Mouse (Mus musculus) fibroblast of lung, adult 2 months (primary cell): ENCODE data around the gene Aff1.

ENCODE experiments used
- DNase-seq: peaks from one replicate; pipeline ENCODE4 v3.0.0-alpha.2; 2011; ENCODE audit warnings: low read depth

Aff1 gene

GRCm38 (mm10) chr5:103838550-103839264 is 146.5 kb downstream of the Aff1 start:
- no peak for DNase-seq

- no peak for DNase-seq
Measured at GRCm38 (mm10) chr5:103839265-103839626, 147.1 kb downstream of the Aff1 start.

GRCm38 (mm10) chr5:103843938-103844337 is 151.8 kb downstream of the Aff1 start:
- no peak for DNase-seq

GRCm38 (mm10) chr5:103845418-103846153 is 153.4 kb downstream of the Aff1 start:
- DNase-seq, result no peak

DNA sequence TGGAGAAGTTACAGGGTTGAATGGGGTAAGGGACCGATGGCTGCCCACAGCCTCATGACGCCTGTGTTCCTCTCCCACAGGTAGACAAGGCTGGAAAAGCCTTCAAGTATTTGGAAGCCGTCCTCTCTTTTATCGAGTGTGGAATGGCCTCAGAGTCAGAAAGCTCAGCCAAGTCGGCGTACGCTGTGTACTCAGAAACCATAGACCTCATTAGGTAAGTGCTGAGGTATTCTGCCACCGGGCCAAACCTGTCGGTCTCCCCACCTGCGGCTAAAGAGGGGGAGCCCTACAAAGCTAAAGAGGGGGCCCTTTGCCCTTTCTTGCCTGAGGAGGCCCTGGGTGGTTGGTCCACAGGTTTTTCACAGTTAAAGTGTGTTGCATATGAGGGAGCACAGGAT is 154.0 kb downstream of the Aff1 start:
- no peak for DNase-seq

- DNase-seq, result no peak
Measured at GRCm38 (mm10) chr5:103846609-103847008, 154.4 kb downstream of the Aff1 start.

DNA sequence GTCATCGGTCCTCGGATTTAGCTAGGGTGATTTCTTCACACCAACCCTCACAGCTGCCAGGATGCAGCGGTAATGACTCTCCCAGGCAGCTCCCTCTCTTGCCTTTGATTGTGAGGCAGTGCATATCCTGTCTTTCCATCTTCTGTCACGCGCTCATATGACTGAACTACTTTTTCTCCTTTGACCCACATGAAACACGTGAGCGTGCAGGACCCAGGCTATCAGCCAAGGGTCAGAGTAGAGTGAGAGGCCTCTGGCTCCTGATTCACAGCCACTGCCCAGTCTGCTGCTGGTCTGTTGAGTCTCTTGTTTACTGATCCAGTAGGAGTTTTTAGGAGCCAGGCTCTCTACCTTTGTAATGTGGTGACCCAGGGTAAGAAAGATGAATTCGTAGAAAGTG is 156.4 kb downstream of the Aff1 start:
- DNase-seq, result no peak

- no peak for DNase-seq
Measured at GRCm38 (mm10) chr5:103852756-103853549, 160.8 kb downstream of the Aff1 start.

DNA sequence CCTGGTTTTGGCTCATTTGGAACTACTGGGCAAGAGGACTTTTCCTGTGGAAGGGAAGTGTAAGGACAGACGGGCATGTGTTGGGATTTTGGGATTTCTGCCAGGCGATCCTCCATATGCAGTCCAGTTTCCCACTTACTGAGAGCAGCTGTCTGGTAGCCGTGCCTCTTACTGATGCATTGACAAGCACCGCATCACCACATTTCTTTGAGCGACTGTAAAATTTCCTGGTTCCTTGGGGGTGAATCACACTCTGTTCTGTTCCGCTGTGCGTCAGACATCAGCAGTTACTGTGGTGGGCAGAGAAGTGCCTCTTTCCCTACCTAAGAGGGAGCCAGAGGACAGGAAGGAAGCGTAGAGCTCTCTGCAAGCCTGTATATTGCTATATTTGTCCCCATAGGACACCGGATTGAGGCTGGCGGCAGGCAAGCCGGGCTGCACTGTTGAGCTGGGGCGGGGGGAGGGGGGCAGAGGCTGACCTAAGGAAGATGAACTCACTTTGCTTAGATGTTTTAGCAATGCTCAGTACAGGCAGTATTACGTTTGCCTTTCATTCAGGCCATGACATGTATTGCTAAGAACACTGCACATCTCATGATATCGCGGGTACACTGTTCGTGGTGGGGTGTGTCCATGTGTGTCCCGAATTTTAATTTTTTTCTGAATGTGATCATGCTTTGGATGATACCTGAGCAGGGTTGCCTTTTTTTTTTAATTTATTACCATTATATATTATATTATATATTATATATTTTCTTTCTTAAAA is 162.1 kb downstream of the Aff1 start:
- no peak for DNase-seq

- no peak for DNase-seq
Measured at GRCm38 (mm10) chr5:103854807-103855194, 162.6 kb downstream of the Aff1 start.

DNA sequence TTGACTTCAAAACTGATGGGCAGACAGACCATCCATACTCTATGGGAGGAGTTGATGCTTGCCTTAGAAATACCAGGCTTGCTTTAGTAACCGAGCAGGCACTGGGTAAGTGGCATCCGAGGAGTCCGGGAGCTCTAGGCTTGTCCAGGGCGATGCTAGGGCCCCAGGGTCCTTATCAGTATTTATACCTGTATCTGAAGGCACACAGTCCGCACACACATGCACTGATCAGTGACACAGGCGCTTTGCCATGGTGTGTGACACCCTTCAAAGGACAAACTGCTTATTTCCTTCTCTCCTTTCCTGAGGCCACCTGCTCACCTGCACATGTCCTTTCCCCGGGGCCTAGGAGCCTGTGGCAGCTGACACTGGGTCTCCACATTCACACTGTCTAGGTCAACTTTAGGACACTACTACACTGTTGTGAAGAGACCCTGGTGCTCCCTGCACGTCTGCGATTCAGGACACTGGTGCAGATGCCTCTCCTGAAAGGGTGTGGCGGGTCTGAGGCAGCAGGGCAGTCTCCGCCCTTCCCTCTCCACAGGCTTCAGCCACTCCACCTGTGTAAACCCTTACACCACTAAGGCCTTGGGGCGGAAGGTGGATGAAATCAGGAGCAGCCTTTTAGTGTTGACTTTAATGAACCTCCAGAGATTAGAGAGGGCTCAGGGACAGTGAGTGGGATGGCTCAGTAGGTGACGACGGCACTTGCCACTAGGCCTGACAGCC is 163.5 kb downstream of the Aff1 start:
- DNase-seq, result no peak

GRCm38 (mm10) chr5:103856286-103857009 is 164.3 kb downstream of the Aff1 start:
- no peak for DNase-seq

GRCm38 (mm10) chr5:103857151-103857550 is 165.0 kb downstream of the Aff1 start:
- DNase-seq, result no peak

GRCm38 (mm10) chr5:103860622-103861021 is 168.4 kb downstream of the Aff1 start:
- no peak for DNase-seq

GRCm38 (mm10) chr5:103863759-103864158 is 171.6 kb downstream of the Aff1 start:
- no peak for DNase-seq

DNA sequence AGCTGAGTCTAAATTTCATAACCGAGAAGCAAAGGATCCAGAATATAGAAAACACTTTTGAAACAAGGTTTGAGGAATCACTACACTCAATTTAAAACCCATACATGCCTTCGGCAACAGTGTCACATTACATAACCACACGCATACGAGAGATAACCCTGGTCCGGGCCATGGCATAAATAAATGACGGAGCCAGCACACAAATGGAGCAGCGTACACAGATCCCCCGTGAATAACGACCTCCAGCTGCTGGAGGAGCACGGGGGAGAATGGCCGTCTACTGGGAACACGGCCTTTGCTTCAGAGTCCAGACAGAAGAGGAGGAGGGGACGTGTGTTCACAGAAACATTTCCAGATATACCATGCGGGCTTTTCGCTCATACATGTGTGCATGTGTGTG is 197.6 kb downstream of the Aff1 start:
- no peak for DNase-seq

- no peak for DNase-seq
Measured at GRCm38 (mm10) chr5:103898310-103898709, 206.1 kb downstream of the Aff1 start.
